Mouse (Mus musculus) ES-Bruce4 (cell line): Measurements from ENCODE around the gene Rims3. TPM values are rescaled to one million over a fixed set of nuclear protein-coding genes. Genes with fewer than 3 reads are reported as not detected.

ENCODE experiments used
- H3K27ac ChIP-seq: 2 replicates; pipeline ENCODE4 v1.5.1; 2012; ENCODE audit warnings: low read length, inconsistent platforms; ENCODE audit not compliant: insufficient read depth
- H3K27me3 ChIP-seq: 2 replicates; pipeline ENCODE4 v1.6.1; 2012; ENCODE audit warnings: mild to moderate bottlenecking, low read length, inconsistent platforms; ENCODE audit not compliant: control insufficient read depth, poor library complexity, insufficient read depth, severe bottlenecking
- H3K36me3 ChIP-seq: 2 replicates; pipeline ENCODE4 v1.6.1; 2012; ENCODE audit warnings: inconsistent platforms, mild to moderate bottlenecking, low read length, moderate library complexity; ENCODE audit not compliant: control insufficient read depth, poor library complexity, insufficient read depth, severe bottlenecking
- H3K4me1 ChIP-seq: one replicate; pipeline ENCODE4 v1.8.1; 2011; ENCODE audit warnings: low read length; ENCODE audit not compliant: control insufficient read depth, insufficient read depth
- H3K4me3 ChIP-seq: 2 replicates; pipeline ENCODE4 v1.5.1; 2011; ENCODE audit warnings: low read depth, mild to moderate bottlenecking, low read length
- H3K9ac ChIP-seq: 2 replicates; pipeline ENCODE4 v1.6.1; 2012; ENCODE audit warnings: low read depth, mild to moderate bottlenecking, inconsistent platforms; ENCODE audit not compliant: poor library complexity, severe bottlenecking
- H3K9me3 ChIP-seq: replicated peaks from 2 replicates; pipeline ENCODE4 v1.6.1; 2012; ENCODE audit warnings: mild to moderate bottlenecking, low read length, inconsistent platforms; ENCODE audit not compliant: control insufficient read depth, poor library complexity, insufficient read depth, severe bottlenecking
- CTCF ChIP-seq: IDR thresholded peaks from one replicate; pipeline ENCODE4 v1.8.1; 2011; ENCODE audit warnings: low read depth, low read length
- EP300 ChIP-seq: IDR thresholded peaks from 2 replicates; pipeline ENCODE4 v1.6.1; 2011; ENCODE audit warnings: low read depth, low read length; ENCODE audit not compliant: insufficient read depth
- POLR2A ChIP-seq: IDR thresholded peaks from one replicate; pipeline ENCODE4 v1.8.1; 2011; ENCODE audit warnings: low read length; ENCODE audit not compliant: insufficient read depth
- polyA plus RNA-seq: library from polyadenylated mRNA; stranded (reverse); fragments of >200 nt; gene quantifications from 2 replicates; pipeline ENCODE4 v1.2.4, GENCODE M21; 2011; ENCODE audit warnings: low read depth; ENCODE audit not compliant: missing spikeins, insufficient read depth, insufficient read length

Rims3 gene
- polyA plus RNA-seq, 1 experiment = 7.3 TPM

- no peak for TF ChIP-seq CTCF
- no peak for TF ChIP-seq EP300
Measured at GRCm38 (mm10) chr4:120928686-120929085, 74.1 kb downstream of the Rims3 start.

GRCm38 (mm10) chr4:120930736-120931135 is 76.1 kb downstream of the Rims3 start:
- Histone ChIP-seq H3K27ac (no peak overlapping the region), H3K4me1 (no peaks in the 10 kb centered on the region), H3K36me3 (no peaks in the 10 kb centered on the region), H3K4me3 (no peak overlapping the region), H3K9ac (no peak overlapping the region), H3K9me3 (no peaks in the 10 kb centered on the region), H3K27me3 (no peaks in the 10 kb centered on the region)
- TF ChIP-seq EP300 (no peak), CTCF (no peak), POLR2A (no peak)

More at GRCm38 (mm10) chr4:120928686-120929085, 74.1 kb downstream of the Rims3 start:
- H3K4me1 ChIP-seq = no peaks in the 10 kb centered on the region
- no peaks in the 10 kb centered on the region for H3K36me3 ChIP-seq
- no peak overlapping the region for H3K4me3 ChIP-seq
- no peak overlapping the region for H3K9ac ChIP-seq
- H3K9me3 ChIP-seq = no peaks in the 10 kb centered on the region
- H3K27ac ChIP-seq = no peak overlapping the region
- no peaks in the 10 kb centered on the region for H3K27me3 ChIP-seq

GRCm38 (mm10) chr4:120935006-120935405 is 80.4 kb downstream of the Rims3 start:
- Histone ChIP-seq H3K36me3 (no peaks in the 10 kb centered on the region), H3K27me3 (no peaks in the 10 kb centered on the region), H3K4me3 (no peak overlapping the region), H3K9ac (no peak overlapping the region), H3K4me1 (no peaks in the 10 kb centered on the region), H3K27ac (no peak overlapping the region), H3K9me3 (no peaks in the 10 kb centered on the region)
- TF ChIP-seq CTCF (no peak), POLR2A (no peak), EP300 (no peak)

Other genes starting within 250 kb of the Rims3 start
- 3.2 and 3.9 TPM in 2 replicates for gene Cited4, start 188.2 kb upstream of the Rims3 start, polyA plus RNA-seq
- 2.5 and 3.2 TPM in 2 replicates for gene Kcnq4, start 106.2 kb upstream of the Rims3 start, polyA plus RNA-seq
- 40.1 and 46.2 TPM in 2 replicates for gene Nfyc, start 23.2 kb upstream of the Rims3 start, polyA plus RNA-seq
- gene Exo5, start 70.2 kb downstream of the Rims3 start, polyA plus RNA-seq = 14.0 and 17.0 TPM in 2 replicates
- gene Zfp69, start 96.9 kb downstream of the Rims3 start, polyA plus RNA-seq = 2.9 and 3.2 TPM in 2 replicates
- 23.0 and 23.9 TPM in 2 replicates for gene Smap2, start 162.4 kb downstream of the Rims3 start, polyA plus RNA-seq
- 5.8 and 6.9 TPM in 2 replicates for gene Col9a2, start 184.6 kb downstream of the Rims3 start, polyA plus RNA-seq
- gene Zmpste24, start 243.4 kb downstream of the Rims3 start, polyA plus RNA-seq = 31.5 and 31.7 TPM in 2 replicates